Mouse (Mus musculus) neural tube, embryonic 13.5 days (tissue): ENCODE data around the gene Ssu72. TPM values are rescaled to one million over a fixed set of nuclear protein-coding genes. Genes with fewer than 3 reads are reported as not detected.
"Not testable (repeated sequence)": the region's sequence is repeated elsewhere in the genome, so short reads cannot be mapped to it uniquely, and the experiment has no call there.

Source experiments
- ATAC-seq: fragments of 200-750 bp; cut with Nextera tagmentation; 2 replicates; pipeline ENCODE4 v1.8.0; 2017; ENCODE audit warnings: low read depth, mild to moderate bottlenecking, moderate TSS enrichment, moderate library complexity
- H3K27ac ChIP-seq: fragments of 300-500 bp; sonication (generic); replicated peaks from 2 replicates; pipeline ENCODE4 v1.5.1; 2015; ENCODE audit warnings: moderate library complexity, mild to moderate bottlenecking, inconsistent platforms
- H3K27me3 ChIP-seq: fragments of 300-500 bp; sonication (generic); 2 replicates; pipeline ENCODE4 v1.6.1; 2015; ENCODE audit warnings: mild to moderate bottlenecking, inconsistent platforms
- H3K36me3 ChIP-seq: fragments of 300-500 bp; sonication (generic); 2 replicates; pipeline ENCODE4 v1.6.1; 2015; ENCODE audit warnings: mild to moderate bottlenecking, inconsistent platforms
- H3K4me1 ChIP-seq: fragments of 300-500 bp; sonication (generic); replicated peaks from 2 replicates; pipeline ENCODE4 v1.6.1; 2015; ENCODE audit warnings: inconsistent platforms
- H3K4me2 ChIP-seq: fragments of 300-500 bp; sonication (generic); 2 replicates; pipeline ENCODE4 v1.6.1; 2015; ENCODE audit warnings: inconsistent platforms, mild to moderate bottlenecking, moderate library complexity
- H3K4me3 ChIP-seq: fragments of 300-500 bp; sonication (generic); 2 replicates; pipeline ENCODE4 v1.5.1; 2015; ENCODE audit warnings: mild to moderate bottlenecking, inconsistent platforms
- H3K9ac ChIP-seq: fragments of 300-500 bp; sonication (generic); 2 replicates; pipeline ENCODE4 v1.6.1; 2015; ENCODE audit warnings: moderate library complexity, mild to moderate bottlenecking, inconsistent platforms
- H3K9me3 ChIP-seq: fragments of 300-500 bp; sonication (generic); 2 replicates; pipeline ENCODE4 v1.6.1; 2016; ENCODE audit warnings: inconsistent platforms
- WGBS: fragments of 180-500 bp; shearing (Covaris S2); methylation state at CpG from one replicate; pipeline ENCODE4 v1.1.7; 2015; 5-methylcytosine and 5-hydroxymethylcytosine counted together
- polyA plus RNA-seq: library from polyadenylated mRNA; unstranded; fragments of >200 nt; fragmentation: Nextera tagmentation; extraction: Ambion mirVana; gene quantifications from 2 replicates; pipeline ENCODE4 v1.2.1, GENCODE M21; 2015

Ssu72 gene
- polyA plus RNA-seq = 178 and 184 TPM in 2 replicates

DNA sequence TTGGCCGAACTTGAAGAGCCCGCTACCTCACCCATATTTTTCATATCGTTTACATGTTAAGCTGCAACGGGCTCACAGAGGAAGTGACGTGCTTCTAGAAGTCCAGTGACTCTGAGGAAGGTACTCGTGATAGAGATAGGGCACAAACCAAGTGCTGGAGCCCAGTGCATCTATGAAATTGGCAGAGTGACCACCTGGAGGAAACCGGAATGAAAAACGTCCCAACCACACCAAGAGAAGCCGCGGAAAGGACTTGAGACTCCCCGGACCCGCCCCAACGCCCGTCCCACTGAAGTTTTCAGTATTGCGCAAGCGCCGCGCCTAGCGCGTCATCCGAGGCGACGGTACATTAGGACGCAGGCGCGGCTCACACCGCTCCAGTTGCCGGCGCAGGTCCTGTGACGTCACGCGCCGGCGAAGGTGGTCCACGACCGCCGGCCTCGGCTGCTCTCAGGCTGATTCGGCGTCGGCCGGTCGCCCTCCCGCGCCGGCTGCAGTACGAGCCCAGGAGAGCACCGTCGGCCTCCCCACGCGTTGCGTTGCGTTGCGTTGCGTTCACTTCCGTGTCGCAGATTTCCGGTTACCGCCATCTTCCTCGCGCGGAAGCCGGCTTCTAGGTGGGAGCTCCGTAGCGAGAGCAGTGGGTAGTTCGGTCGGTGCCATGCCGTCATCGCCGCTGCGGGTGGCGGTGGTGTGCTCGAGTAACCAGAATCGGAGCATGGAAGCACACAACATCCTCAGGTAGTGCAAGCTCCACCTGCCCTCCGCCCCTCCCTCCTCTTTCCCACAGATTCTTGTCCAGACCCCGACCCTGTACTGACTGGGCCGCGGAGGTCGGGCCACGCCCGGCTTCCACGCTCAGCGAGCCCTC lies at the start of gene Ssu72:
Gene Ssu72, plus strand, starts transcription at position 80 of the 871 bp plus-strand sequence.
- Histone ChIP-seq H3K9ac (peak within 1 kb of the TSS; percentile 92), H3K4me1 (peaks cover 34% of the 10 kb centered on the region), H3K36me3 (no peaks in the 10 kb centered on the region), H3K27ac (peak within 1 kb of the TSS; percentile 95), H3K27me3 (no peaks in the 10 kb centered on the region), H3K4me3 (peak within 1 kb of the TSS; percentile 77), H3K9me3 (no peaks in the 10 kb centered on the region), H3K4me2 (peak within 1 kb of the TSS; percentile 84)
- ATAC-seq = peak; percentile 96
- WGBS = under 1% methylated on average over 73 of the region's 83 CpGs

DNA sequence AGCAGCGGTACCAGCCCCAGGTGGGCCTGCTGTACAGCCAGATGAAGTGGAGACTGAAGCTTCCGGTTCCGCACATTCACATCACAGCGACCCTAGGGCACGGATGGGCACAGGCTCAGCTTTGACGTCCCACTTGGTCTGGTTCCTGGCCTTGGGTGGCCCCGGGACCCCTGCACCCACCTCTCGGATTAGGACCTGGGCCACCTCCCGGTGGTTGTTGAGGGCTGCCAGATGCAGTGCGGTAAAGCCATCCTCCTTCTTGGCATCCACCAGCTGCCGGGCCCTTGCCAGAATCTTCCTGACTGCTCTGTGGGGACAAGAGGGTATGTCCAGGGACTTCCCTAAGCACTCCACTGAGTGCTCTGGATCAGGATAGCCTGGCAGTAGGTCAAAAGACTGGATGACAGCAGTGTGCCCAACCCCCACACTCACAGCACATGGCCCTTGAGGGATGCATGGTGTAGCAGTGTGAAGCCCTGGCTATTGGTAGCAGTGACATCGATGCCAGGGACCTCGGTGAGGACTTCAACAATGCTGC lies 48.3 kb upstream of the Ssu72 start:
- no peak for ATAC-seq
- Histone ChIP-seq H3K4me1 (peaks cover 34% of the 10 kb centered on the region), H3K27me3 (peaks cover 60% of the 10 kb centered on the region), H3K27ac (no peak overlapping the region), H3K9me3 (no peaks in the 10 kb centered on the region), H3K9ac (no peak overlapping the region), H3K4me2 (no peak overlapping the region), H3K36me3 (peaks cover 51% of the 10 kb centered on the region), H3K4me3 (no peak overlapping the region)
- 87% methylated on average over 13 of the region's 13 CpGs for WGBS

DNA sequence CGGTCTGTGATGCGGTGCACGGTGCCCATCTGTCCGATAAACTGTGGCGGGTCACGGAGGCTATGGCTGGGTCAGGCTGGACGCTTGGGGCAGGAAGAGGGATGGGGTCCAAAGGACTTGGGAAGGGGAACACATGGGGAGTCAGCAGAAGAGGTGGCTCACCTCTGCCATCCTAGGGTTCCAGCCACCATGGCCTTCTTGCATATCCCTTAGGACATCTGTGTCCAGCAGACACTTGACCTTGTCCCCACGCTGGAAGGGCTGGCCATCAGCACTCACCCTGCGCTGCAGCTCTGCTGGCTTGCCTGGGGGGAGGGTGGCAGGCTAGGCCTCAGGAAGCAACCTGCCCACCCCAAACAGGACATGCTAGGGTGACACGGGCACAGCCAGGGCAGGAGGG lies 45.6 kb upstream of the Ssu72 start:
- Histone ChIP-seq H3K27me3 (peaks cover 33% of the 10 kb centered on the region), H3K4me3 (no peak overlapping the region), H3K9ac (no peak overlapping the region), H3K4me2 (no peak overlapping the region), H3K9me3 (no peaks in the 10 kb centered on the region), H3K36me3 (peaks cover 46% of the 10 kb centered on the region), H3K4me1 (peaks cover 14% of the 10 kb centered on the region), H3K27ac (no peak overlapping the region)
- WGBS = 93% methylated on average over 10 of the region's 10 CpGs
- no peak for ATAC-seq

DNA sequence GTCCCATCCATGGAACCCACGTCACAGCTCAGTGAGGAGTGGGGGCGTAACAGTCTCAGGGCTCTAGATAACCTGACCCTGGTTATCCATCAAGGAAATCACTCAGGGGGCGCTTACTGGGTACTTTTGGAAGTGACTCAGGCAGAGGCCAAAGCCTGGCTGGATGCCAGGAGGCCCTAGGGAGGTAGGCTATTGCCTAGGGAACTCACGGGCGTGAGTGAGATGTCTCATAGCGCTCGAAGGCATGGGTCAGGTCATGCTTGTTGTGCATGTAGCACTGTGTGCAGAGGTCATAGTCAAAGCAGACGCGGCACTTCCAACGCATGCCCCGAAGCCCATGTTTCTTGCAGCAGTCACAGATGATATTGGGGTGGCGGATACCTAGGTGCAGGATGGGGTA lies 44.0 kb upstream of the Ssu72 start:
- ATAC-seq = no peak
- Histone ChIP-seq H3K27me3 (peaks cover 16% of the 10 kb centered on the region), H3K27ac (no peak overlapping the region), H3K4me3 (no peak overlapping the region), H3K4me1 (no peaks in the 10 kb centered on the region), H3K36me3 (peaks cover 61% of the 10 kb centered on the region), H3K9me3 (no peaks in the 10 kb centered on the region), H3K9ac (no peak overlapping the region), H3K4me2 (no peak overlapping the region)
- 79% methylated on average over 12 of the region's 12 CpGs for WGBS

DNA sequence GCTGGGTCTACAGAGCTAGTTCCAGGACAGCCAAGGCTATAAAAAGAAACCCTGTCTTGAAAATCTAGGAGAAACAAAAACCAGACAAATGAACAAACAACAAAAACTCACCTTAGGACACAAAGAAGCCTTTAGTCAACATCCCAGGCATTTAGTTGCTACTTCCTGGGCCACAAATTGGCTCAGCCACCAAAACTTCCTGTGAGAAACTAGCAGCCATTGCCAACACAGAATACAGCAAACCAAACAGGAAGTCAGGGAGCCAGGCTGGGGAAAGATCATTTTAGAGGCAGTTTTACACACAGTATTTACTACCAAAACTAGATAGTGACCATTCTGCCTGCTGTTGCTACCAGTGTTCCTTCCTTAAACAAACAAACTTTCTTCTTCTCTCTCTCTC lies 37.7 kb upstream of the Ssu72 start:
- Histone ChIP-seq H3K9me3 (no peaks in the 10 kb centered on the region), H3K9ac (no peak overlapping the region), H3K36me3 (peaks cover 26% of the 10 kb centered on the region), H3K4me2 (no peak overlapping the region), H3K27me3 (no peaks in the 10 kb centered on the region), H3K4me3 (no peak overlapping the region), H3K27ac (no peak overlapping the region), H3K4me1 (peaks cover 12% of the 10 kb centered on the region)
- ATAC-seq = no peak

DNA sequence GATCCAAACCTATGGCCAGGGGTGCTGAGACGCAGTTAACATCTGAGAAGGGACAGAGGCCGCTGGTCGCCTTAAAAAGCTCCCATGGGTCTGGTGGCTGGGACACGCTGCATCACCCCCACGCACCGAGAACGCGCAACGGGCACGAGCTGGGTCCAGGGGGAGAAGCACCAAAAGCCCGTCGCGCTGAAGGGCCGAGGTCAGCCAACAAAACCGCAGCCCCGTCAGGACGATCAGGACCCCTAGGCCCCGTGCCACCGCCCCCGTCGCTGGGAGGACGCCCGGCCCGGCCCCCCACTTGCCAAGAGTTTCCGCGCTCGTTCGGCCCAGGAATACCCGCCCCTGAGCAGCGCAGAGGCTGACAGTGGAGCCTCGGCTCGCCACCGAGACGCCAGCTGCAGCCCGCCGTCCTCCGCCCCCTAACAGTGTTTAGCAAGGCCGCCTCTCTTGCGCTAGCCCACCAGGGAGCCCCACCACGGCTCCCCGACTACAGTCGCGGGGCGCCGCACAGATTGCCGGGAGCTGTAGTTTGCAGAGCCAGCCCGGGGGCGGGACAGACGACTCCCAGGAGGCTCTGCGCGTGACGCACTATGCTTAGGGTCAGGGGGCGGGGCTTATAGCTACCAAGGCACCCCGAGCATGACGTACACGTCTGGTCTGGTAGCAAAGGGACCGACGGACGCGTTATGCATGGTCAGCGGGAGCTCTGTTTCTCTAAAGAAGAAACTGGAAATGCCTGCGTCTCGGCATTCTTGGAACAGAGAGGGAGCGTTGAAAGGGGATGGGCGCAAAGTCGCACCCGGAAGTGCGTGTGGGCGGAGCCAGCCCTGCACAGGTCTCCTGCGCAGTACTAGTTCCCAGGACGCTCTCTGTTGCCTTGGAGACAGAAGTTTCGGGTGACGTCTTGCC lies 35.7 kb upstream of the Ssu72 start, which contains the start of gene Mib2:
Gene Mib2, minus strand, starts transcription at position 510 of the 909 bp plus-strand sequence.
- Histone ChIP-seq H3K4me1 (peaks cover 12% of the 10 kb centered on the region), H3K4me2 (peak within 1 kb of the TSS; percentile 92), H3K27ac (peak within 1 kb of the TSS; percentile 86), H3K9ac (peak within 1 kb of the TSS; percentile 91), H3K9me3 (no peaks in the 10 kb centered on the region), H3K36me3 (peaks cover 23% of the 10 kb centered on the region), H3K4me3 (peak within 1 kb of the TSS; percentile 88), H3K27me3 (no peaks in the 10 kb centered on the region)
- peak; percentile 99 for ATAC-seq
- under 1% methylated on average over 53 of the region's 73 CpGs for WGBS

DNA sequence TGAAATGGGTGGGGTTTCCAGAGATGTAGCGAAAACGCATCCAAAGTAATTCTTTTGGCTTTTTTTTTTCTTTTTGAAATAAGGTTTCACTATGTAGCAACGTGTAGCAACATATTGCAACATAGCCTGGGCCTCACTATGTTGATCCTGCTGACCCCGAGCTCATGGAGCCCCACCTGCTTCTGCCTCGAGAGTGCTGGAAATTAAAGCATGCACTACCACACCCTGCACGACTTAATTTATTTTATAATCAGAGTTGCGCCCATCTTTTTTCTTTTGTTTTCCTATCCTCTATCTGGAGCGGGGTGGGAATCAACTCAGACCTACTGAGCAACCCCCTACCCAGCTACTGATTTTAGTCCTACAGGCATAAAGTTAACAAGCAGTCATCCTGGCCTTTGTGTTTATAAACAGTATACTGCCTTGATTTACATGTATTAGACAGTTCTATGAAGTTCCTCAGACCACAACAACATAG lies 35.0 kb upstream of the Ssu72 start:
- Histone ChIP-seq H3K9me3 (no peaks in the 10 kb centered on the region), H3K4me1 (peaks cover 12% of the 10 kb centered on the region), H3K27me3 (no peaks in the 10 kb centered on the region), H3K36me3 (peaks cover 17% of the 10 kb centered on the region), H3K4me2 (peak overlapping the region; percentile 92), H3K4me3 (peak overlapping the region; percentile 88), H3K27ac (peak overlapping the region; percentile 86), H3K9ac (peak overlapping the region; percentile 91; the same call in 1 of the 2 replicates)
- ATAC-seq = peak; percentile 21; the same call in 1 of the 2 replicates
- WGBS = 1% methylated on average over 8 of the region's 8 CpGs

DNA sequence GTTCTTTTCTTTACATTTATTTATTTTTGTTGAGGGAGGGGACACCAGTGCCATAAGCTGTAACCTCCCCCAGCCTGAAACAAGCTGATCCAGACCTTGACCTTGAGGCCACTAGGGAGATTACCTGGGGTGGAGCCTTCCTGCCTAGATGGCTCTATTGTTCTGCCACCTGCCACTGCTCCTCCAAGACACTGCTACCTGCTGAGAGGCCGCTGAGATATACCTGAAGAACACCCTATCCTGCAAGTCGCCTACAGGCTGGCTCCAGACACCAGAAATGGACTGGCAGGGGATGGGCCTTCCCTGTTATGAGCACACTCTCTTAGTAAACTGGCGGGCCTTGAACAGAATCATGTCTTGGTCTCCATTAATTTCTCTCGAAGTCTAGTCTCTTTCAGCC lies 34.4 kb upstream of the Ssu72 start:
- not testable (repeated sequence) for ATAC-seq, H3K9ac ChIP-seq, H3K9me3 ChIP-seq, H3K27ac ChIP-seq, H3K4me3 ChIP-seq, H3K27me3 ChIP-seq
- Histone ChIP-seq H3K4me1 (peaks cover 12% of the 10 kb centered on the region), H3K36me3 (peaks cover 11% of the 10 kb centered on the region), H3K4me2 (0 out of 2 replicates have a peak overlapping the region, but pooled peaks have one; percentile 92)
- WGBS = 67% methylated on average over 4 of the region's 4 CpGs

DNA sequence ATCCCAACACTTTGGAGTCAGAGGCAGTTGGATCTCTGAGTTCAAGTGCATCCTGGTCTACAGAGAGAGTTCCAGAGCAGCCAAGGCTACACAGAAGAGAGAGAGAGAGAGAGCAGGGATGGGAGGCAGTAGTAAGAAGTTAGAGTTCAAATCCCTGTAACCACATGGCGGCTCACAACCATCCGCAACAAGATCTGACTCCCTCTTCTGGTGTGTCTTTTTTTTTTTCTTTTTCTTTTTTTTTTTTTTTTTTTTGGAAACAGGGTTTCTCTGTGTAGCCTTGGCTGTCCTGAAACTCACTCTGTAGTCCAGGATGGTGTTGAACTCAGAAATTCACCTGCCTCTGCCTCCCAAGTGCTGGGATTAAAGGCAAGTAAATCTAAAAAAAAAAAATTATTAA lies 32.5 kb upstream of the Ssu72 start:
- Histone ChIP-seq H3K9me3 (no peaks in the 10 kb centered on the region), H3K9ac (no peak overlapping the region), H3K4me2 (no peak overlapping the region), H3K27me3 (no peaks in the 10 kb centered on the region), H3K4me3 (no peak overlapping the region), H3K36me3 (no peaks in the 10 kb centered on the region), H3K4me1 (peaks cover 12% of the 10 kb centered on the region), H3K27ac (no peak overlapping the region)
- no peak for ATAC-seq
- 62% methylated on average over 2 of the region's 2 CpGs for WGBS

DNA sequence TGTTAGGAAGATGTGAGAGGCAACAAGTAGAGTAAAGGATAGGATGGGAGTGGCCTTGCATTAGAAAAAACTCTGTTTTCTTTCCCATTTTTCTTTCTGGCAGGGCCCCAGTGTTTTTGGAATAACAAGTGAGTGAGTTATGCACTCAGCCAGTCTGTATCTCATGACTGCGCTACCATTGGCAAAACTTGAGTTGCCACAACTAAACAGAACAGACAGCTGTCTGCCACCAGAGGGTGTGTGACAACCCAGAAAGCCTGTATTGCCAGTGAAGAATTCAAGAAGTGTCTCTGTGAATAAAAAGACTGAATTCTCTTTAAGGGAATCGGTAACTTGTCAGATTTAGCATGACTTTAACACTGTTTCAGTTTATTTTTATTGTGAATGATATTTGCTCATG lies 28.6 kb upstream of the Ssu72 start:
- Histone ChIP-seq H3K36me3 (no peaks in the 10 kb centered on the region), H3K4me1 (no peaks in the 10 kb centered on the region), H3K9me3 (no peaks in the 10 kb centered on the region), H3K27ac (no peak overlapping the region), H3K27me3 (no peaks in the 10 kb centered on the region), H3K9ac (no peak overlapping the region), H3K4me2 (no peak overlapping the region), H3K4me3 (no peak overlapping the region)
- ATAC-seq = no peak
- WGBS = 90% methylated on average over 2 of the region's 2 CpGs

DNA sequence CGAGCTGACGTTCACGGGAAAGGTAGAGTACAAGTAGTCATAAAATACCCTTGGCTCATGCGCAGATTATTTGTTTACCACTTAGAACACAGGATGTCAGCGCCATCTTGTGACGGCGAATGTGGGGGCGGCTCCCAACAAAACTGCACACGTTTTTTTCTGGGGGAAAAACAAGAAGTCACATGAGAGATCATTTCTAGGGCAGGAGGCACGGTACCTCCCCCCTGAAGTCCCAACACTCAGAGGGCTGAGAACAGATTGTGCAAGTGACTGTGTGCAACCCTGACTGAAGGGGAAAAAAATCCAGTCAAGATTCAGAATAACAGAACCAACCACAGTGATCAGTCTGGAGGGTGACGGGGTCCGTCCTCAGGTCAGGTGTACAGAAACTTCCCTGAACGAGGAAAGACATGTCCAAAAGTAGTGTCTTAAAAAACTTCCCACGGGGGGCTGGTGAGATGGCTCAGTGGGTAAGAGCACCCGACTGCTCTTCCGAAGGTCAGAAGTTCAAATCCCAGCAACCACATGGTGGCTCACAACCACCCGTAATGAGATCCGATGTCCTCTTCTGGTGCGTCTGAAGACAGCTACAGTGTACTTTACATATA lies 20.8 kb upstream of the Ssu72 start:
- not testable (repeated sequence) for H3K27ac ChIP-seq, H3K9me3 ChIP-seq, H3K9ac ChIP-seq, H3K4me1 ChIP-seq, H3K4me3 ChIP-seq, ATAC-seq, H3K36me3 ChIP-seq, H3K4me2 ChIP-seq, H3K27me3 ChIP-seq
- WGBS = 92% methylated on average over 16 of the region's 19 CpGs
